Mouse (Mus musculus): Measurements from ENCODE around the gene Ntn5.
A peak's percentile ranks its signal among the peaks of the same experiment; 100 is the strongest.

Ntn5 gene

DNA sequence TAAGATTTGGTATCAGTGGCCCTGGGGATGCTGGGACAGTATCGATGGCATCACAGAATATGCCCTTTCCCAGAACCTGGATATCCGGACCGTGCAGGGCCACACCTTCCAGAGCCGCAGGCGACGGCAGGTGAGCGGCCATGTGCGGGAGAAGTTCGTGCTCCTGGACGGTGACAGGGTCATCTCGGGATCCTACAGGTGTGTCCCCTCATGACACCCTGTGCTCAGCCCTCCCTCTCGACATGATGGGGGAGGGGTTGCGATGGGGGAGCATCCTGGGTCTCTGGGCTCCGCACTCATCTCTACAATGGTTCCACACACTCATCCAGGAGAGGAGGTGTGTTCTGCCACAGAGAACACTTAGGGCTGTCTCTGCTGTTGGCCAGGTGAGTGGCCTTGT lies 40.0 kb downstream of the Ntn5 start:
- DNase-seq (ENCODE audit: low spot score in 2 of 2): no peak

DNA sequence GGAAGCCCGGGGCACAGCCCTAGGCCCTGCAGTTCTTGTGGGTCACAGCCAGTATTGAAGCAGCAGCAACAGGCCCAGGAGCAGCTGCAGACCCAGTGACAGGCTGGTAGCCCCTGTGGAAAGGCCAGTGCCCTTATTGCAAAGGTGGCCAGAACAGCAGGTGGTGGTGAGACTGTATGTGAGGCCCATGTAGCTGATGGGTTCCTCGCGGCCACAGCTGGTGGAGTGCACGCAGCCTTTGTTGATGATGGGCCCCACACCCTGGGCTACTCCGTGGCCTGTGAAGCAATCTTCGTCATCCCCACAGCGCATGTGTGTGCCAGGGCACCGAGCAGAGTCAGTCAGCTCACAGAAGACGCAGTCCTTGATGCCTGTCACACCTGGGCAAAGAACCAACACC lies 41.3 kb downstream of the Ntn5 start:
- no peak for DNase-seq (ENCODE audit: low spot score in 2 of 2)

DNA sequence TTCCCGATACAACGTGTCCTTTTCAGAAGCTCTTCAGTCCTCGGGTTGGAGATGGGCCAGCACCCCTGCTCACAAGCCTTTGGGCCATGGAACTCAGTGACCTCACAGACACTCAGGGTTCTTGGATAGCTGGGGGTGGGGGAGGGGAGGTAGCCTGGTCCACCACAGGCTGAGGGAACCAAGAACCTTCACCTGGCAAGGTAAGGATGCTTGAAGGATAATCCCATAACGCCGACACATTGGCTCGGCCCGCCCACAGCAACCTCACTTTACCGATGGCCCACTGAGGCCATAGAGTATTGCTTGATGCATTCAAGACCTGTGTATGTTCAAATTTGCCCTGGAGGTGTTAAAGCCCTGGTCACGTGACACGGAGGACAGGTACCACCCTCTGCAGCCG lies 41.9 kb downstream of the Ntn5 start, which contains the start of gene Spaca4:
Gene Spaca4 (minus strand): TSS at position 101 of the 400 bp plus-strand sequence.
- no peak for DNase-seq (ENCODE audit: low spot score in 2 of 2)

GRCm38 (mm10) chr7:45726419-45726818 lies 42.6 kb downstream of the Ntn5 start:
- no peak for DNase-seq (ENCODE audit: low spot score in 2 of 2)

DNA sequence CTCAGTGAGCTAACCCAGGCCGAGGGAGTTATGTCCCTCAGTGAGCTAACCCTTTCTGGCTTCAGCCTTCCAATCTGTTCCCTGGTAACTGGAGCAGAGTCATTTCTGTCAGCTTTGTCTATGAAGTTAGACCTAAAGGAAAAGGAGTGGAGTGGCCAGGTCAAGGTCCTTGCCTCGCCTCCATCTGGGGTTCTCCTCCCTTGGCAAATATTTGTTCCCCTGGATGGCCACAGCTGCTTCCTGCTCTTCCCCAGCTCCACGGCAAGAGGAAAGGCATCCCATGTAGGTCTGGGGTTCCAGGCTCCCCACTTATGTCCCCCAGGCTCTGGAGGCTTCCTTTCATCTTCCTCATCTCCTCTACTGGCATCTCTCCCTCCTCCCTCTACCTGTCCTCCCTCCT lies 43.8 kb downstream of the Ntn5 start:
- no peak for DNase-seq (ENCODE audit: low spot score in 2 of 2)

- DNase-seq (ENCODE audit: low spot score in 2 of 2): peak in 1 of 2 experiments; percentile 50
Measured at GRCm38 (mm10) chr7:45730727-45731431, 47.1 kb downstream of the Ntn5 start.

GRCm38 (mm10) chr7:45733477-45733876 lies 49.7 kb downstream of the Ntn5 start:
- DNase-seq (ENCODE audit: low spot score in 2 of 2): no peak

DNA sequence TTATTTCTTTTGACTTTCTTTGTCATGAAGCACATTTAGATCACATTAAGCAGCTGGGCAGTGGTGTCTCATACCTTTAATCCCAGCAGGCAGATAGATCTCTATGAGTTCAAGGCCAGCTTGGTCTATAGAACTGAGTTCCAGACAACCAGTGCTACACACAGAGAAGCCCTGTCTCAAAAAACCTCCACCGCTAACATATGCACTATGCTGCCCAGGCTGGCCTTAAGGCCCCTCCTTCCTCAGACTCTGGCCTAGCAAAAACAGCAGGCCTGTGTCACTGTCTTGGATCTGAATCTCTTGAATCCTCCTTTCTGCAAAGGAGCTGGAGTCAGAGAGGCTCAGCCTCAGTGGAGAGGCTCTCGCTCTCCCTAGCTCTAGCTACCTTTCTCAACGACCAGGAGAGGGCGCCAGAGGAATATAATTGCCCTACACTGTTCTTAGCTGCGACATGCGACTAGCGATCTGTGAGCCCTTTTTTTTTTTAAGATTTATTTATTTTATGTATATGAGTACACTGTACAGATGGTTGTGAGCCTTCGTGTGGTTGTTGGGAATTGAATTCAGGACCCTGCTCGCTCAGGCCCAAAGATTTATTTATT lies 55.4 kb downstream of the Ntn5 start:
- peak; percentile 88 to 93 for DNase-seq (ENCODE audit: low spot score in 2 of 2)

GRCm38 (mm10) chr7:45739820-45740219 lies 56.0 kb downstream of the Ntn5 start:
- no peak for DNase-seq (ENCODE audit: low spot score in 2 of 2)

GRCm38 (mm10) chr7:45741308-45741707 lies 57.5 kb downstream of the Ntn5 start:
- DNase-seq (ENCODE audit: low spot score in 2 of 2): peak in 1 of 2 experiments; percentile 35

- peak in 1 of 2 experiments; percentile 39 for DNase-seq (ENCODE audit: low spot score in 2 of 2)
Measured at GRCm38 (mm10) chr7:45741777-45742176, 58.0 kb downstream of the Ntn5 start.

- peak; percentile 68 to 79 for DNase-seq (ENCODE audit: low spot score in 2 of 2)
Measured at GRCm38 (mm10) chr7:45742338-45742737, 58.5 kb downstream of the Ntn5 start.
